Mouse (Mus musculus) brain, embryonic 14.5 days (tissue): Measurements from ENCODE around the gene Klre1.

ENCODE experiments used
- CTCF ChIP-seq: fragments of 200-500 bp; IDR thresholded peaks from 2 replicates; pipeline ENCODE4 v1.5.1; 2012; ENCODE audit warnings: inconsistent platforms, mild to moderate bottlenecking, moderate library complexity, borderline replicate concordance; ENCODE audit not compliant: insufficient read depth, insufficient read length; ENCODE audit errors: extremely low read depth
- POLR2A ChIP-seq: fragments of 200-500 bp; IDR thresholded peaks from 2 replicates; pipeline ENCODE4 v1.6.1; 2012; ENCODE audit warnings: mild to moderate bottlenecking, inconsistent platforms, borderline replicate concordance; ENCODE audit not compliant: poor library complexity, insufficient read depth, insufficient read length, severe bottlenecking; ENCODE audit errors: extremely low read depth

DNA sequence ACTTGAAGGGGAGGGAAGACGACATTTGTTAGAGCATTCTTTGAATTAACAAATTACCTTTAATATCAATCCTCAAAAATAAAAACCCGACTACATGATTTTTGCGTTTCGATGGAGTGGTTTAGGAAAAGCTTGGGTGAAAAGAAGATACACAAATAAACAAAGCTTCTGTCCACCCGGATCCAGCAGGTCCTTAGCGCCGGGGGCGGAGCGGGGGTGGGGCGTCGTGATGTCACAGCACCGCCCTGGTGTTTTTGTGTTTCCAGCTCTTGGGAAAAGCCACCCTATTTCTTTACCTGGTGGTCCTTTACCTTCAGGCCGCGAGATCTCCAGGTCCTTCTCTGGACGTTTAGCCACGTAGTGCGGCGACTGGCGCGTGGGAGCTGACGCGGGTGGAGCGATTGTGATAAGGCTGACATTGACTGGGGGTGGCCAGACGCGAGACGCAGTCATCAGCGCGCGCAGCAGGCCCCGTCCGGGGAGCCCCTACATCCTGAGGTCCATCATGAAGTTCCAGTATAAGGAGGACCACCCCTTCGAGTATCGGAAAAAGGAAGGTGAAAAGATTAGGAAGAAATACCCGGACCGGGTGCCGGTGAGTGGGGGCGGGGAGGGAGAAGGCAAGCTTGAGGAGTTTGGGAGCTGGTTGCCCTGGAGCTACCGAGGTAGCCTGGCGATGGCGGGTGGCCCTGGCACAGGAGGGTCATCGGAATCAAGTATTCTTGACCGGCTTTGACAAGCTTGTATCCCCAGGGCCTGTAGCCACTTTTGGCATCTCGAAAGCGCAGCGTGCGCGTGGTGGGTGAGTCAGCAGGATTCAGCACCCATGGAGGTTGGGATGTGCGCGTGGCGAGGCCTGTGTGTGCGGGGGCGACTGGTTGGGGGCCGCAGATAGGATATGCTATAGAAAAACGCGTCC, 44.5 kb upstream of the Klre1 start, which contains the start of gene Gabarapl1:
- TF ChIP-seq CTCF (no peak), POLR2A (no peak)
